Mouse (Mus musculus) limb, embryonic 15.5 days (tissue): ENCODE results near the gene Rangrf. TPM values are rescaled to one million over a fixed set of nuclear protein-coding genes. Genes with fewer than 3 reads are reported as not detected.
"Not testable (repeated sequence)": the region's sequence is repeated elsewhere in the genome, so short reads cannot be mapped to it uniquely, and the experiment has no call there.

Source experiments
- ATAC-seq: fragments of 200-750 bp; cut with Nextera tagmentation; 2 replicates; pipeline ENCODE4 v1.8.0; 2017; ENCODE audit warnings: low read depth, moderate TSS enrichment; ENCODE audit not compliant: insufficient number of reproducible peaks, low FRiP score, low TSS enrichment
- H3K27ac ChIP-seq: fragments of 300-500 bp; sonication (generic); 2 replicates; pipeline ENCODE4 v1.5.1; 2015; ENCODE audit warnings: moderate library complexity, mild to moderate bottlenecking, inconsistent platforms
- H3K27me3 ChIP-seq: fragments of 300-500 bp; sonication (generic); 2 replicates; pipeline ENCODE4 v1.6.1; 2015; ENCODE audit warnings: inconsistent platforms
- H3K36me3 ChIP-seq: fragments of 300-500 bp; sonication (generic); 2 replicates; pipeline ENCODE4 v1.6.1; 2015; ENCODE audit warnings: inconsistent platforms
- H3K4me1 ChIP-seq: fragments of 300-500 bp; sonication (generic); 2 replicates; pipeline ENCODE4 v1.6.1; 2015; ENCODE audit warnings: inconsistent platforms
- H3K4me2 ChIP-seq: fragments of 300-500 bp; sonication (generic); 2 replicates; pipeline ENCODE4 v1.6.1; 2015; ENCODE audit warnings: mild to moderate bottlenecking, inconsistent platforms
- H3K4me3 ChIP-seq: fragments of 300-500 bp; sonication (generic); 2 replicates; pipeline ENCODE4 v1.5.1; 2015; ENCODE audit warnings: mild to moderate bottlenecking, inconsistent platforms
- H3K9ac ChIP-seq: fragments of 300-500 bp; sonication (generic); 2 replicates; pipeline ENCODE4 v1.6.1; 2015; ENCODE audit warnings: inconsistent platforms
- H3K9me3 ChIP-seq: fragments of 300-500 bp; sonication (generic); 2 replicates; pipeline ENCODE4 v1.6.1; 2016; ENCODE audit warnings: inconsistent platforms
- WGBS: fragments of 180-500 bp; shearing (Covaris S2); methylation state at CpG from one replicate; pipeline ENCODE4 v1.1.7; 2015; 5-methylcytosine and 5-hydroxymethylcytosine counted together
- polyA plus RNA-seq: library from polyadenylated mRNA; unstranded; fragments of >200 nt; fragmentation: Nextera tagmentation; extraction: Ambion mirVana; gene quantifications from 2 replicates; pipeline ENCODE4 v1.2.1, GENCODE M21; 2015

The Rangrf gene
- 39.0 and 42.1 TPM in 2 replicates for polyA plus RNA-seq

DNA sequence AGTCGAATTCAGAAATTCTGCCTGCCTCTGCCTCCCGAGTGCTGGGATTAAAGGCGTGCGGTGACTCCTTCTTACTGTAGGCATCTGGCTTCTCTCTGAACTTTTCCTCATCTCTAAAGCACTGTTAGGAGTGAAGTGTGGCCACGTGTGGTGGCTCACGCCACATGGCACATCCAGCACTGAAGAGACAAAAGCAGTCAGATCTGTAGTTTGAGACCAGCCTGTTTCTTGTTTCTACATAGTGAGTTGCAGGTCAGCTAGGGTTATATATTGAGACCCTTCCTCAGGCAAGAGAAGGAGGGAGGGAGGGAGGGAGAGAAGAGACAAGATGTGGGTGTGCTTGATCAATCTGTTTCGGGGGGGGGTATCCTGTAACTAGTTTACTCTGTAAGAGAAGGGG is at the start of gene Rangrf:
Gene Rangrf (minus strand): TSS at position 101 of the 400 bp plus-strand sequence.
- Histone ChIP-seq H3K9me3 (no peaks in the 10 kb centered on the region), H3K36me3 (no peaks in the 10 kb centered on the region), H3K4me3 (peak within 1 kb of the TSS; percentile 47), H3K4me1 (peaks cover 12% of the 10 kb centered on the region), H3K4me2 (peak within 1 kb of the TSS; percentile 75), H3K27ac (no peak within 1 kb of the TSS), H3K9ac (no peak within 1 kb of the TSS), H3K27me3 (no peaks in the 10 kb centered on the region)
- WGBS = 80% methylated on average over 7 of the region's 7 CpGs
- no peak for ATAC-seq

- no peak overlapping the region for H3K4me3 ChIP-seq
- H3K4me2 ChIP-seq = no peak overlapping the region
- H3K9ac ChIP-seq = no peak overlapping the region
- peaks cover 48% of the 10 kb centered on the region for H3K36me3 ChIP-seq
- H3K9me3 ChIP-seq = no peaks in the 10 kb centered on the region
- no peak overlapping the region for H3K27ac ChIP-seq
- peaks cover 9% of the 10 kb centered on the region for H3K4me1 ChIP-seq
- ATAC-seq = no peak
- no peaks in the 10 kb centered on the region for H3K27me3 ChIP-seq
Measured at GRCm38 (mm10) chr11:69020691-69021090, 45.7 kb upstream of the Rangrf start.

- H3K4me2 ChIP-seq = peak overlapping the region; percentile 61
- H3K9ac ChIP-seq = peak overlapping the region; percentile 82
- peaks cover 14% of the 10 kb centered on the region for H3K4me1 ChIP-seq
- ATAC-seq = no peak
- H3K27ac ChIP-seq = peak overlapping the region; percentile 95
- no peaks in the 10 kb centered on the region for H3K27me3 ChIP-seq
- peak overlapping the region; percentile 59 for H3K4me3 ChIP-seq
- 66% methylated on average over 3 of the region's 3 CpGs for WGBS
- no peaks in the 10 kb centered on the region for H3K9me3 ChIP-seq
- H3K36me3 ChIP-seq = peaks cover 10% of the 10 kb centered on the region; the same call in 1 of the 2 replicates
Measured at GRCm38 (mm10) chr11:69016755-69017154, 41.8 kb upstream of the Rangrf start.

DNA sequence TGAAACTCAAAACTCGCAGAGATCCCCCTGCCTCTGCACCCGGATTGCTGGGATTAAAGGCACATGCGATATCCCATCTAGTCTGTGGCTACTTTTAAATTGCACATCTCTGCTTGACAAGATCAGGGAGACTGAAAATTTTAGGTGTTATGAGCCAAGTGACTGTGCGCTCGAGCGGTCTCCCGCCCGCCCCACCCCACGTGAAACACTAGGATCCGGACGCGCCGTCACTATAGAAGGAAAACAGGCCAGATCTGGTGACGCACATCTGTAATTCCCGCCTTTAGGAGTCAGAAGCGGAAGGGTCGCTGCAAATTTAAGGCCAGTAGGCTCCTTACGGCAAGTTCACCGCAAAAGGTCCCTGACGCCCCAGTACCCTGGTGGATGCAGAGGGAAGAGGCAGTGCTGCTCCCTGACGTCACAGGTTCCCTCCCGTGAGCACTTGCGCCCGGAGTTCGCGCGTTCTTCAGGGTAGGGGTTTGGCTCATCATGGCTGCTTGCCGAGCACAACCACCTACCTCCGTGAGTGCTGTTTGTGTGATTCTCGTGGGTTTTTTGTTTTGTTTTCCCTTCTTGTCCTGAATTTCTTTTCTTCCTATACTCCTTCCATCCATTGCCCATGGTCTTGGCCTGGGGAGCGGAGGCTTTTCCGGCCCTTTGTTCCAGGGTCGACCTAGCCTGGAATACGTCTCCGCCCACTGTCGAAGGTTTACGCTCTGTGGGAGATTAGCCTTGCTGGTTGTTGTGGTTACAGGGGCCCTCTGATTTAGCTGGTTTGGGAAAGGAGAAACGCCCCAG is 40.9 kb upstream of the Rangrf start, which contains the start of gene Ctc1:
Gene Ctc1 (plus strand): TSS at position 268 of the 798 bp plus-strand sequence.
- peak within 1 kb of the TSS; percentile 59 for H3K4me3 ChIP-seq
- H3K4me1 ChIP-seq = peaks cover 23% of the 10 kb centered on the region
- no peaks in the 10 kb centered on the region for H3K9me3 ChIP-seq
- WGBS = 2% methylated on average over 38 of the region's 38 CpGs
- H3K36me3 ChIP-seq = peaks cover 2% of the 10 kb centered on the region; the same call in 1 of the 2 replicates
- H3K9ac ChIP-seq = peak within 1 kb of the TSS; percentile 82
- peak within 1 kb of the TSS; percentile 95 for H3K27ac ChIP-seq
- ATAC-seq = peak; percentile 95
- peak within 1 kb of the TSS; percentile 61 for H3K4me2 ChIP-seq
- no peaks in the 10 kb centered on the region for H3K27me3 ChIP-seq

DNA sequence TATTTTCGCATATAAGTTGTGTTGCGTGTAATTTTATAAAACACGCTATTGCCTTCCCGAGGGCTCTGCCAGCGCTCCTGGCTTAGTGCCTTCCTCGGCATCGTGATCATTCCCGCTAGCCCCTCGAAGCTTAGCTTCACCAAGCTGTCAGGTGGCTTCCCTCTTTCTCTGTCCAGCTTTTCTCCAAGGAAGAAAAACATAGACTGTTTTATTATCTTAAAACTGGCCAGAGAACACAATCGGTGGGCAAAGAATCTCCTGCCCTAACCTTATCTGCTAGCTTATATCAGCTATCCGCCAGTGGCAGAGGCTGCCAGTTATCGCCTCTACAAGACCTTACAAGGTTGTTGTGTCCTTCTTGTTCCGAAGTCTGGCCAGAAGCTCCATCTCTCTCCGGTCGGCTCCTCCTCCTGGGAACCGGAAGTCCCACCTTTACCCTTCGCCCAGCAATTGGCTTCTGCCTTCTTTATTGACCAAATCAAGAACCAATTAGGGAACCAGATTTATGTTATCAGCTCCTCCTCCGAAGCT is 37.2 kb upstream of the Rangrf start:
- H3K4me2 ChIP-seq = peak overlapping the region; percentile 81
- peak; percentile 68; the same call in 1 of the 2 replicates for ATAC-seq
- H3K9ac ChIP-seq = peak overlapping the region; percentile 56
- no peaks in the 10 kb centered on the region for H3K9me3 ChIP-seq
- 1% methylated on average over 18 of the region's 18 CpGs for WGBS
- peaks cover 31% of the 10 kb centered on the region for H3K4me1 ChIP-seq
- no peaks in the 10 kb centered on the region for H3K36me3 ChIP-seq
- peak overlapping the region; percentile 56 for H3K4me3 ChIP-seq
- H3K27me3 ChIP-seq = no peaks in the 10 kb centered on the region
- peak overlapping the region; percentile 83 for H3K27ac ChIP-seq

- peak overlapping the region; percentile 83; the same call in 1 of the 2 replicates for H3K27ac ChIP-seq
- 67% methylated on average over 2 of the region's 2 CpGs for WGBS
- not testable (repeated sequence) for ATAC-seq
Measured at GRCm38 (mm10) chr11:69011445-69011844, 36.5 kb upstream of the Rangrf start.

GRCm38 (mm10) chr11:69010400-69011323 is 35.7 kb upstream of the Rangrf start:
- Histone ChIP-seq H3K27me3 (no peaks in the 10 kb centered on the region), H3K4me2 (no peak overlapping the region; the same call in 1 of the 2 replicates), H3K9me3 (no peaks in the 10 kb centered on the region), H3K9ac (no peak overlapping the region), H3K36me3 (no peaks in the 10 kb centered on the region), H3K4me3 (no peak overlapping the region), H3K27ac (no peak overlapping the region), H3K4me1 (peaks cover 25% of the 10 kb centered on the region)
- ATAC-seq = no peak
- WGBS = 86% methylated on average over 15 of the region's 15 CpGs

More at GRCm38 (mm10) chr11:69011445-69011844, 36.5 kb upstream of the Rangrf start:
- H3K27me3 ChIP-seq, H3K36me3 ChIP-seq, H3K9me3 ChIP-seq, H3K9ac ChIP-seq: not testable (repeated sequence)
- H3K4me1 ChIP-seq = peaks cover 25% of the 10 kb centered on the region
- H3K4me2 ChIP-seq = peak overlapping the region; percentile 81
- H3K4me3 ChIP-seq = peak overlapping the region; percentile 56

GRCm38 (mm10) chr11:69009508-69009907 is 34.5 kb upstream of the Rangrf start:
- H3K36me3 ChIP-seq = no peaks in the 10 kb centered on the region
- ATAC-seq = no peak
- no peak overlapping the region for H3K4me2 ChIP-seq
- no peaks in the 10 kb centered on the region for H3K9me3 ChIP-seq
- WGBS = 94% methylated on average over 1 of the region's 1 CpGs
- no peaks in the 10 kb centered on the region for H3K27me3 ChIP-seq
- H3K27ac ChIP-seq = no peak overlapping the region
- H3K9ac ChIP-seq = no peak overlapping the region
- no peak overlapping the region for H3K4me3 ChIP-seq
- H3K4me1 ChIP-seq = peaks cover 22% of the 10 kb centered on the region

- H3K4me3 ChIP-seq = peak within 1 kb of the TSS; percentile 61
- peaks cover 1% of the 10 kb centered on the region; the same call in 1 of the 2 replicates for H3K36me3 ChIP-seq
- no peaks in the 10 kb centered on the region for H3K9me3 ChIP-seq
- peak; percentile 74 for ATAC-seq
- peak within 1 kb of the TSS; percentile 59 for H3K4me2 ChIP-seq
- peaks cover 22% of the 10 kb centered on the region for H3K4me1 ChIP-seq
- WGBS = 9% methylated on average over 38 of the region's 38 CpGs
- peak within 1 kb of the TSS; percentile 74 for H3K27ac ChIP-seq
- H3K27me3 ChIP-seq = no peaks in the 10 kb centered on the region
- H3K9ac ChIP-seq = peak within 1 kb of the TSS; percentile 51
Measured at GRCm38 (mm10) chr11:69008182-69009121, 33.5 kb upstream of the Rangrf start, which contains the start of gene Pfas. TSS of gene Pfas (minus strand) at chr11:69008460.

GRCm38 (mm10) chr11:69006575-69006974 is 31.6 kb upstream of the Rangrf start:
- H3K9me3 ChIP-seq, H3K4me3 ChIP-seq, ATAC-seq, H3K4me2 ChIP-seq, H3K27me3 ChIP-seq, H3K27ac ChIP-seq, H3K9ac ChIP-seq: not testable (repeated sequence)
- Histone ChIP-seq H3K4me1 (peaks cover 17% of the 10 kb centered on the region), H3K36me3 (peaks cover 20% of the 10 kb centered on the region)
